Mouse (Mus musculus) left cerebral cortex, adult 2 months (tissue): ENCODE data around the gene Mctp1. TPM values are rescaled to one million over a fixed set of nuclear protein-coding genes. Genes with fewer than 3 reads are reported as not detected.
"Not testable (repeated sequence)": the region's sequence is repeated elsewhere in the genome, so short reads cannot be mapped to it uniquely, and the experiment has no call there.

Source experiments
- DNase-seq, 2 experiments: peaks; one replicate each; pipeline ENCODE4 v3.0.0; 2021 to 2022; ENCODE audit warnings: low spot score in 2 of 2, mixed read lengths in 1 of 2; ENCODE audit errors: extremely low spot score in 1 of 2
- H3K27ac ChIP-seq: fragments of 200-600 bp; 2 replicates; pipeline ENCODE4 v1.8.1; 2022
- H3K4me3 ChIP-seq: fragments of 200-600 bp; 2 replicates; pipeline ENCODE4 v1.8.1; 2022
- CTCF ChIP-seq: fragments of 200-600 bp; IDR thresholded peaks from 2 replicates; pipeline ENCODE4 v1.8.1; 2022; ENCODE audit warnings: antibody characterized with exemption, mild to moderate bottlenecking, moderate library complexity
- intact Hi-C: fragments of 180-260 bp; cut with DNase I; formaldehyde crosslinking; loops from one replicate; pipeline ENCODE4 v1.15.1; 2025
- total RNA-seq, 2 experiments: library from RNA; stranded (reverse); gene quantifications; 2 replicates each; pipeline ENCODE4 v1.2.3; 2021

Mctp1 gene
- total RNA-seq, 2 experiments from 2014 or later = 38.9 to 46.2 TPM

GRCm38 (mm10) chr13:76568569-76569211, 184.4 kb downstream of the Mctp1 start:
- no peak overlapping the region for H3K4me3 ChIP-seq
- H3K27ac ChIP-seq = no peak overlapping the region
- no peak for DNase-seq
- peak; percentile 25; the same call in 1 of the 2 replicates for TF ChIP-seq CTCF
- intact Hi-C loops = no loop called here

DNA sequence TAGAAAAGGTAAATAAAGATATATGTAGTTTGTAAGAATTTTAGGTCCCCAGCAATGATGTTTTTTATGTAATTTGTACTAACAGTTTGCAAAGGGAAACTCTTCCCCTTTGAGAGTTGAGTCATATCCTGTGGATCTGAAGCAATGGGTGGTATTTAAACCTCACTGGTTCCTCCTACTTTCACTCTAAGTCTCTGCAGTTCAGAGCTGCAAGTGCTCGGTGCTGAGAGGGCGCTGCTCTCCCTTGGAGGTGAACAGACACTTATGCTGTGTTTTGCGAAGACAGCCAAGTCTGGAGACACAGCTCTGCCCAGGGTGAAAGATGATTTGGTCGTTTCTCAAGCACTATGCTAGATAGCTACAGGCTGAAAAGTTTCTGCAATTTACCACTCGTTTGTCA, 195.1 kb downstream of the Mctp1 start:
- peak; percentile 9 for TF ChIP-seq CTCF
- intact Hi-C loops = no loop called here
- Histone ChIP-seq H3K4me3 (no peak overlapping the region), H3K27ac (no peak overlapping the region)
- DNase-seq = peak in 1 of 2 experiments; percentile 35

GRCm38 (mm10) chr13:76585447-76585846, 201.1 kb downstream of the Mctp1 start:
- H3K4me3 ChIP-seq = no peak overlapping the region
- no peak for TF ChIP-seq CTCF
- no peak for DNase-seq
- no peak overlapping the region for H3K27ac ChIP-seq
- intact Hi-C loops = no loop called here

- H3K27ac ChIP-seq, intact Hi-C loops, DNase-seq, H3K4me3 ChIP-seq: not testable (repeated sequence)
Observed at GRCm38 (mm10) chr13:76590709-76591108, 206.4 kb downstream of the Mctp1 start.

DNA sequence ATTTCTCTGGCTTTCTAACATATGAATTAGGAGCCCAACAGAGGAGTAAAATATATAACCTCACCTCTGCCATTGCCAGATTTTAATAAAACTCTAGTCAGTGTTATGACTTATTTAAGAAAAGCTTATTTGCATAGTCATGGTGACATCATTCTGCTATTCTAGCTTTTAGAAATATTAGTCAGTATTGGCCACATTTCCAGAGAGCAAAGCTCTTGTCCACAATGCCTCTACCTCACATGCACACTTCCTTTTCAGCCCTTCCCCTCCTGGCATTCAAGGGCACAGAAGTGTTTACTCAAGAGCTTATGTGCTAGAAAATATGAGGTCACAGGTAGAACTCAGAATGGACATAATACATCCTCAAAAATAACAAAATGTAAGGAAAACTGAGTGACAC, 206.9 kb downstream of the Mctp1 start:
- intact Hi-C loops = no loop called here
- no peak for DNase-seq
- Histone ChIP-seq H3K4me3 (no peak overlapping the region), H3K27ac (no peak overlapping the region)
- TF ChIP-seq CTCF = no peak

DNA sequence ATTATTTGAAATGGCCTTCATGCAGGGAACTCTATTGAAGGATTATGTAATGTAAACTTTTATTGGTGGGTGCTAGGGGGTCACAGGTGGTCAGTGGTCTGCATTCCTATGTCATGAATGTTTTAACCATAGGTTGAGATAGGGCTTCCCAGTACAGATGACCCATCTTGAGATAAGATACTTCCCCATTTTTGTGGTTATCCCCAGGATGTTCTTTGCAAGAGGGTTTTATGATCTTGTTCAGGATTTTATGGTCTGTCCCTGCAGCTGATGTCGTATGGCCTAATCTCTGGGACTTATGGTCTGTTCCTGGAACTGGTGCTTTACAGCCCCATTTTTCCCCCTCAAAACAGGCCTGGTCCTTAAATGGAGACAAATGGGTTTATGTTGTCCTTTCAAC, 207.4 kb downstream of the Mctp1 start:
- no peak for TF ChIP-seq CTCF
- Histone ChIP-seq H3K4me3 (no peak overlapping the region), H3K27ac (no peak overlapping the region)
- intact Hi-C loops = no loop called here
- DNase-seq = no peak

DNA sequence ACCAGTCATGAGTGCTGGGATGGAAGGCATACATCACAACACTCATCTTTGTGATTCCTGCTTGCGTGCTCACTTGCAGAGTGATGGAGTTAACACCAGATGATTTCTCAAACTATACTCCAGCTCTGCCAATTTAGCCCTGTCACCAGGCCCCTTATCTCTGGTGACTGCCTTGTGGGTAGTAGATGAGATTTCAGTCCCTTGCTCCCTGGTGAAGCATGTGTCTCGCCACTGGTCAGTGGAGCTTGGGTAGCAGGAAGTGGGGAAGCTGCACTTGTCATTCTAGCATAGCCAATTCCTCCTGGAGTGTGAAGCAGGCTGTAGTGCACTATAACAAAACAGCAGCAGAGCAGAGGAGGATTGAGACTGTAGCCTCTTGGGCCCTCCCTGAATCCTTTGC, 208.6 kb downstream of the Mctp1 start:
- no peak for DNase-seq
- no peak overlapping the region for H3K4me3 ChIP-seq
- H3K27ac ChIP-seq = no peak overlapping the region
- intact Hi-C loops = no loop called here
- no peak for TF ChIP-seq CTCF

- no peak for TF ChIP-seq CTCF
- intact Hi-C loops = no loop called here
- Histone ChIP-seq H3K27ac (no peak overlapping the region), H3K4me3 (no peak overlapping the region)
- DNase-seq = no peak
Observed at GRCm38 (mm10) chr13:76597005-76597404, 212.7 kb downstream of the Mctp1 start.

- Histone ChIP-seq H3K4me3 (no peak overlapping the region), H3K27ac (no peak overlapping the region)
- no peak for DNase-seq
- intact Hi-C loops = no loop called here
- no peak for TF ChIP-seq CTCF
Observed at GRCm38 (mm10) chr13:76609425-76609824, 225.1 kb downstream of the Mctp1 start.

- no peak for TF ChIP-seq CTCF
- no peak overlapping the region for H3K4me3 ChIP-seq
- intact Hi-C loops = no loop called here
- H3K27ac ChIP-seq = no peak overlapping the region
- no peak for DNase-seq
Observed at GRCm38 (mm10) chr13:76611499-76611898, 227.2 kb downstream of the Mctp1 start.

- intact Hi-C loops = no loop called here
- Histone ChIP-seq H3K27ac (no peak overlapping the region), H3K4me3 (no peak overlapping the region)
- no peak for TF ChIP-seq CTCF
- no peak for DNase-seq
Observed at GRCm38 (mm10) chr13:76620111-76620510, 235.8 kb downstream of the Mctp1 start.

DNA sequence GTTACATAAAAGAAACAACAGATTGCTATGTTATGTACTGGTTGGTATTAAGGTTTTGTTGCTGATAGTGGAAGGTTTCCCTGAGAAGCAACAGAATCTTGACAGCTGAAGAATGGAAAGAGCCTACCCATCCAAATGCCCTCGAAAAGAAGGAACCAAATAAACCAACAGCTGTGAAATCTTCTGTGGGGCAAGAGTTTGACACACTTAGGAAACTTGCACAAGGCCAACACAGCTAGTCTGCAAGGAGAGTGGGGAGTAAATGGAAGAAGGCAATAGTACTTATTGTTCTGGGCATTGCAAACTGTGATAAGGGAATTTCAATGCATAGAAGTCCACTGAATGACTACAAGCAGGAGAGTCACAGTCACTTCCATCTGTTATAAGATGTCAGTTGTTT, 236.2 kb downstream of the Mctp1 start:
- DNase-seq = no peak
- no peak overlapping the region for H3K4me3 ChIP-seq
- H3K27ac ChIP-seq = no peak overlapping the region
- intact Hi-C loops = no loop called here
- TF ChIP-seq CTCF = no peak

DNA sequence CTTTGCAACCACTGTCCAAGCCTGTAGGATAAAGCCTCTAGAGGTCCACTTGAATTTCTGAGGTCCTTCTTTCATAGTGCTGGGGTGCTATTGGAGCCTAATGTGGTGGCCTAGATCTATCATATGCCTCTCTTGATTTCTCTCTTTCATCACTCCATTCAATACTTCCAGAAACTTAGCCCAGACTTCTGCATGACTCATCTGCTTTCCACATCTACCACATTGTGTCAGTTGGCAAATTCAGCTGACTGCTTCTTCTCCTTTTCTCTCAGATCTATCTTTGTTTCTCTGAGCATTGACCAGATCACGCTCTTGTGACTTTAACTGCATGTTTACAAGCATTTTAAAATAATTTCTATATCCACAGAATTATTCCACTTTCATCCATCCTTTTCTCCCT, 249.4 kb downstream of the Mctp1 start:
- DNase-seq = no peak
- intact Hi-C loops = no loop called here
- Histone ChIP-seq H3K4me3 (no peak overlapping the region), H3K27ac (no peak overlapping the region; the same call in 1 of the 2 replicates)
- TF ChIP-seq CTCF = no peak
